Mouse (Mus musculus) erythroblast, embryonic 14.5 days (primary cell): ENCODE data around the gene Yif1a.

Experiments
- GATA1 ChIP-seq: IDR thresholded peaks from 2 replicates; pipeline ENCODE4 v1.6.1; 2012; ENCODE audit warnings: low read length, inconsistent platforms, mixed read lengths
- TAL1 ChIP-seq: IDR thresholded peaks from 3 replicates; pipeline ENCODE4 v1.6.1; 2012; ENCODE audit warnings: low read length, inconsistent platforms, mixed read lengths

DNA sequence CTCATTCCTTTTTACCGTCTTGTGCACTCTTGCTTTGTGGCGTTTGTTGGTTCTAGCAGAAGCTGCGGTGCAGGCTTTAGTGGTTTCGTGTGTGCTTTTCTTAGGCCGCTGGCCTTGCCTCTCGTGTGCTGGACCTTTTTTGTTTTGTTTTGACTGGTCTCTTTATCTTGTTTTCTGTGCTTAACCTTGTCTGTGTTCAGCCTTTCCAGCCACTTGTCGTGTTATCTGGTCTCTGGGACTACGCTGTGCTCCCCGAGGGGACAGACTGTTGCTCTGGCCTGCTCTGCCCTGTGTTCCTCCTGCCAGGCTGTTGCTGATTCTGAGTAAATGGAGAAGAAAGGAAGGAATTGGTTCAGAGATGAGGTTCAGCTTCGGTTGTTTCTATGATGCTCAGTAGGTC is 34.2 kb downstream of the Yif1a start:
- no peak for TF ChIP-seq TAL1
- TF ChIP-seq GATA1: no peak
